Mouse (Mus musculus) cerebral cortex, adult 2 months (tissue): ENCODE results near the gene Hist1h2ak.

Experiments used
- WGBS: fragments of 180-500 bp; shearing (Covaris S2); methylation state at CpG from one replicate; pipeline ENCODE4 v1.1.7; 2018; 5-methylcytosine and 5-hydroxymethylcytosine counted together

Hist1h2ak gene

GRCm38 (mm10) chr13:21718381-21719080, 35.1 kb downstream of the Hist1h2ak start:
- 80% methylated on average over 4 of the region's 4 CpGs for WGBS

- 4% methylated on average over 32 of the region's 56 CpGs for WGBS
These were observed 36.0 kb downstream of the Hist1h2ak start, which contains the start of gene Hist1h3h for GRCm38 (mm10) chr13:21717397-21718357. Gene Hist1h3h (plus strand): TSS chr13:21717659.

- WGBS, result 0% methylated on average over 15 of the region's 38 CpGs
These were observed 36.9 kb downstream of the Hist1h2ak start for GRCm38 (mm10) chr13:21716540-21717391.

- WGBS, result under 1% methylated on average over 35 of the region's 50 CpGs
These were observed 37.6 kb downstream of the Hist1h2ak start, which contains the start of the genes Hist1h2bl and Hist1h2ai for GRCm38 (mm10) chr13:21715864-21716539. Gene Hist1h2bl (minus strand): TSS chr13:21716143. Gene Hist1h2ai (plus strand): TSS chr13:21716422.

- under 1% methylated on average over 22 of the region's 22 CpGs for WGBS
These were observed 38.3 kb downstream of the Hist1h2ak start for GRCm38 (mm10) chr13:21715131-21715863.

GRCm38 (mm10) chr13:21714725-21715124, 38.9 kb downstream of the Hist1h2ak start:
- WGBS, result under 1% methylated on average over 7 of the region's 7 CpGs

GRCm38 (mm10) chr13:21711698-21712097, 41.9 kb downstream of the Hist1h2ak start:
- 32% methylated on average over 4 of the region's 4 CpGs for WGBS

- 3% methylated on average over 22 of the region's 22 CpGs for WGBS
These were observed 42.7 kb downstream of the Hist1h2ak start for GRCm38 (mm10) chr13:21710821-21711525.

- under 1% methylated on average over 32 of the region's 32 CpGs for WGBS
These were observed 43.5 kb downstream of the Hist1h2ak start for GRCm38 (mm10) chr13:21710031-21710711.

GRCm38 (mm10) chr13:21706669-21707068, 47.0 kb downstream of the Hist1h2ak start:
- 65% methylated on average over 4 of the region's 4 CpGs for WGBS
